Mouse (Mus musculus) neutrophil, adult 65 days (primary cell): ENCODE measurements around the gene Dennd2a. TPM values are rescaled to one million over a fixed set of nuclear protein-coding genes. Genes with fewer than 3 reads are reported as not detected.

Experiments used
- total RNA-seq: library from RNA; stranded (reverse); gene quantifications from 2 replicates; pipeline ENCODE4 v1.2.4, GENCODE M21; 2023

Dennd2a gene
- 7.4 and 10.1 TPM in 2 replicates for total RNA-seq

DNA sequence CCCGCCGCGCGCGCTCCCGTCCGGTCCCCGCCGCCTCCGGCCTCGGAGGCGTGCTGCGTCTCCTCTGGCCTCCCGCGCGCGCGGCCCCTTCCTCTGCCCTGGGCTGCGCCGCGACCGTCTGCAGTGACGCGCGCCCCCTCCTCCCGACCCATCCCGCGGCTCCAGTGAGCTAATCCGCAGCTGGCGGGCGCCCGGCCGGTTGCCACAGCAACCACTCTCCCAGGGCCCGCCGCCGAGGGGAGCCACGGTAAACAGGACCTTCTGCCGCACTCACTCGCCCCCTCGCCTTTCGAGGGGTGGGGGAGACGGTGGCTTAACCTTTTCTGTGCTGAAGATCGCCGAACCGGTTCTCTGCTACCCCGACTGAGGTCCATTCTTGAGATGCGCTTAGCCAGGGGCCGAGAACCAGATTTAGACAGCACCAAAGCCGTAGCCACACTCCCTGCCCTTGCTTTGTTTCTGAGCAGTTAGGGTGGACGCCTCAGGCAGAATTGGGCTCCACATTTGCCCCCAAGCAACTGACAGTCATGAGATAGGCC is at the start of gene Dennd2a:
Gene Dennd2a, minus strand, starts transcription at position 145 of the 539 bp plus-strand sequence.

DNA sequence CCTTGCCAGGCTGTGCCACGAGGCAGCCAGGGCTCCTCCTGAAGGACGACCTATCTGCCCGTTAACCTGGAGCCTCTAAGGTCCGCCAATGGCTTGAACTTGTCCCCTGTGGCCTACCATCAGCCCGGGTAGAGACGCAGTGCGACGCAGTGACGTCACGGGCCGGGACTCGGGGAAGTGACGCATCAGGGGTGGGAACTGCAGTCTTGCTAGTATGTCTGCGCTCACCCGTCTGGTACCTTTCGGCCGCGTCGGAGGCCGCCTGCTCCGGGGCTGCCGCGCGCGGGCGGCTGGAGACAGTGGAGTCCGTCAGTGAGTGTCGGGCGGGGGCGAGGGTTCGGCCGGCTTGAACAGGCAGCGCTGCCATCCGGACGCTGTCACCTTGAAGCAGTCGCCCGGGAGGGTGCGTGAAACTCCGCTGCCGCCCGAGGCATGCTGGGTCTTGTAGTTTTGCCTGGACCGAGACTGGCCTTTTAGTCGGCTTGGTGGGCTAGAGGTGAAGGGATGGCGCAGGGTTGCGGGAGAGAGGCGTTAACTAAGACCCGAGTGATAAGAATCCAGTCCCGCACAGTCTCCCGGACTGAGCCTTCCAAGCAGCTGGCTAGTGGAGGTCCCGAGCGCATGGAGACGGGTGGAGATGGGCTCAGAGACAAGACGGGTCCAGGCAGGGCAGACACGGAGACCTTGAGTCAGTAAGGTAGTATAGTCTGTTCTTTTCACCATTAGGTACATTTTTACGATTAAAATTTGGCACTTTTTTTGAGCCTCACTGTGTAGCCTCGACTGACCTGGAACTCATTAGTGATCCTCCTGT is 34.9 kb upstream of the Dennd2a start, which contains the start of gene Ndufb2:
Gene Ndufb2, plus strand, starts transcription at position 174 of the 814 bp plus-strand sequence.

DNA sequence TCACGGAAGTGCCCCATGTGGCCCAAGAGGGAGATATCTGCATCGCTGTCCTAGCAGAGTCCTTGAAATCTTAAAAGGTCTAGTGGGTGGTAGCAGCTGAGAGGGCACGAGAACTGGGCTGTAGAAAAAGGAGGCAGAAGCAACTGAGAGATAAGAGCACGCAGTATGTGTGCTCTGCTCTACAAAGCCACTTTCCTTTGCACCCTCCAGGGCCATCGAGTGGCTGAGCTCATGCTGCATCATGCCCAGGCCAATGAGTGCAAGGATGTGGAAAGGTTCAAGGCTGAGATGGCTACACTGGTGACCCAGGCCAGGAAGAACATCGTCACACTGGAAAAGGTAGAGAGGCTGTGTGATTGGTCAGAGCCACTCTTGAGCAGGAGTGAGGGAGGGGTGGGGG is 27.9 kb upstream of the Dennd2a start, which contains the start of gene Gm42420:
Gene Gm42420, plus strand, starts transcription at position 237 of the 400 bp plus-strand sequence.

DNA sequence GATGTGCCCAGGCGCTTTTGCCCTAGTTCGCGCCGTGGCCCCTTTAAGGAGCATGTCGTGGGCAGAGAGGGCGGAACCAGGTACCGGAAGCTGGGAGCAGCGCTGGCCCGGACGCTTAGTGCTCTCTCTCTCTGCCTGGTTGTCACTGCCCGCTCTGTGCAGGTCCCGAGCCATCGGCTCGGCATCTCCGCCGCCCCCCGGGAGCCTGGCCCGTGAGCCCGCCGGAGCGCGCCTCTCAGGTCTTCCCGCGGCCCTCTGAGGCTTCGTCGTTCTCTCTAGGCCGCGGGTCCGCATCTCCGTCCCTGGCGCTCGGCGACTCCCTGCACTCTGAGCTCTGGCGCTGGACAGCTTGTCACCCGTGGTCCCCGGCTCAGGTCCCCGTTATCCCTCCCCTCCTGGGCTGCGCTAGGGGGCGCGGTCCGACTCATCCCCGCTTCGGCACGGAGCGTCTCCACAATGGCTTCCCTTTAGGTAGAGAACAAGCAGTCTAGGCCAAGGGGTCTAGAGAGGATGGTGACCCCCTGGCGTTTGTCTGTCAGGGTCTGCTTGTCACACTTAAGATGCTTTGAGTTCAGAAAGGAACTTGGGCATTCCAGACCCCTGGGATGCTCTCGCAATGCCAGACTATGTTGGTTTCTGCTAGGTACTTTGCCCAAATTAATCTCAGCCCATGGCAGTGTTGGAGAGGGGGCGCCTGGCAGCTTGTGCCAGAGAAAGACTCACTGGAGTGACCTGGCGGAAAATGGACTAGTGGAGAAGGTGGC is 16.3 kb upstream of the Dennd2a start, which contains the start of gene Adck2:
Gene Adck2, plus strand, starts transcription at position 83 of the 764 bp plus-strand sequence.

DNA sequence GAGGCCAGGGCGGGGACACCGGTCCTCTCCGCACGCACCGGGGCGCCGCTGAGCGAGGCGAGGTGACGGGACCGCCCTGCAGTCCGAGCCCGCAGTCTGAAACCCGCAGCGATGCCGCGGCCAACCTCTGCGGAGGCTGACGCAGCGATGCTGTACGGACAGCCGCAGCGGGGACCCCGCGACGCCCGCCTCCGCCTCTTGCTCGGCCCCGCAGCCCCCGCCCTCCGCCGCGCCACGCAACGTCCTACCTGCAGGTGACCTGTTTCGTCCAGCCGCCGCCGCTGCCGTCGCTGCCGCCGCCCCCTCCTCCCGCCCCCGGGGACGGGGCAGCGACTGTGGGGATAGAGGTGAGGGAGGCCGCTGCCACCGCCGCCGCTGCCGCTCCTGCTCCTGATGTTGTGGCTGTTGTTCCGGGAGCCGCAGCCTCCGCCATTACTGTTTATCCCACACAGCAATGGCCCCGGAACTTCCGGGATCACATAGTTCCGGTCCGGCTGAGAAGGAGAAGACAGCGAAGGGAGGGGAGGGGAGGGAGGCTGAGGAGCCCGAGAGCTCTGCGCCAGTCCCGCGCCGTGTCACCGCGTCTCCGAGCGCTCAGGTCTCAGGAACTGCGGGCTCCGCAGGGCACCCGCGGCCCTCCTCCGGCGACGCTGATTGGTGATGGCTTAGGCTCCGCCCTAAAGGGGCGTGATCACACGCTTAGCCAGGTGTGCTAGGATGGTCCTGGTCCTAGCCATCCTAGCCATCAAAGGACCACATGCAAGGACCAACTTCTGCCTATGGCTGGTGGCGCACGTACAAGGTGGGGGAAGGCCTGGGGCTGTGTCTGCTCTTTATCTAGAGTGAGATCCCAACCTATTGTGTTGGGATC is 137.6 kb downstream of the Dennd2a start, which contains the start of gene Mkrn1:
Gene Mkrn1, minus strand, starts transcription at position 612 of the 871 bp plus-strand sequence.

Other genes with a start within 250 kb of the Dennd2a start
- 62.1 and 74.0 TPM in 2 replicates for gene Slc37a3, start 180.2 kb downstream of the Dennd2a start, total RNA-seq
- 2.0 and 3.0 TPM in 2 replicates for gene Rab19, start 176.7 kb downstream of the Dennd2a start, total RNA-seq
- 130 and 134 TPM in 2 replicates for gene Mkrn1, start 137.4 kb downstream of the Dennd2a start, total RNA-seq
- gene Adck2, start 16.0 kb upstream of the Dennd2a start, total RNA-seq = 17.4 and 19.9 TPM in 2 replicates
- not detected in 2 replicates for gene Gm42420, start 27.9 kb upstream of the Dennd2a start, total RNA-seq
- 28.3 and 29.8 TPM in 2 replicates for gene Ndufb2, start 34.7 kb upstream of the Dennd2a start, total RNA-seq
- 79.8 and 120 TPM in 2 replicates for gene Braf, start 167.6 kb upstream of the Dennd2a start, total RNA-seq